Mouse (Mus musculus) left cerebral cortex, postnatal 4 days (tissue): Measurements from ENCODE around the gene Ifnlr1. TPM values are rescaled to one million over a fixed set of nuclear protein-coding genes. Genes with fewer than 3 reads are reported as not detected.
"Not testable (repeated sequence)": the region's sequence is repeated elsewhere in the genome, so short reads cannot be mapped to it uniquely, and the experiment has no call there.

ENCODE experiments used
- DNase-seq: peaks from one replicate; pipeline ENCODE4 v3.0.0-alpha.2; 2022
- intact Hi-C: fragments of 180-260 bp; cut with DNase I; formaldehyde crosslinking; loops from one replicate; pipeline ENCODE4 v1.15.1; 2025
- total RNA-seq, 2 experiments: library from RNA; stranded (reverse); gene quantifications; 2 replicates each; pipeline ENCODE4 v1.2.3; 2021

Gene Ifnlr1
- under 1 TPM; 0.28 to 0.32 TPM for total RNA-seq

DNA sequence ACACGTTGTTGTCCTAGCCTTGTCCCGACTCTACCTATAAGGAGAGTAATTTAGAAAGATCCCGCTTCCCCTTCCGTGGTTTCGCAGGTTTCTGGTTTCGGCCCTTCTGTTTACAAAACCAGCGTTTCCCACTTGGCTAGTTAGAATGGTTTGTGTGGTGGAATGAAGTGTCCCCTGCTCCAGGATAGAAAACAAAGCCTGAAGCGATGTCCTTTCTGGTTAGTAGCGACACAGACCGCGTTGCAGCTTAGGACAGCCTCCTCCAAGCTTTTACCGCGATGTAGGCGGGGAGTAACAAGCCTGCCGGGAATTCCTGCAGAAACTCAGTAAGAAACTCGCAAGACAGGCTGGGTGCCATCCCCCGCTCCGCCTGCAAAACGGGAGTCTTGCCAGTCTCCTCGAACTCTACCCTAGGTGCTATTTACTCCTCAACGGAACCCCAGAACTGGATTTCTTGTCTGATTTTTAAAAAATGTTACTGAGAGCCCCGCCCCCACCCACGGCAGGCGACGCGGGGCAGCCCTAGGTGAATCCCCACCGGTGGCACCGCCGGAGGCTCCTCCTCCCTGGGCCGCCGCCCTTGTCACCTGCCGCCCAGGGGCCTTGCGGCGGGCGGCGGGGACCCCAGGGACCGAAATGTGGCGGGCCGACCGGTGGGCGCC is at the start of gene Ifnlr1:
TSS of gene Ifnlr1 (plus strand) at position 382 of the 662 bp plus-strand sequence.
- intact Hi-C loops, result no loop called here
- no peak for DNase-seq

DNA sequence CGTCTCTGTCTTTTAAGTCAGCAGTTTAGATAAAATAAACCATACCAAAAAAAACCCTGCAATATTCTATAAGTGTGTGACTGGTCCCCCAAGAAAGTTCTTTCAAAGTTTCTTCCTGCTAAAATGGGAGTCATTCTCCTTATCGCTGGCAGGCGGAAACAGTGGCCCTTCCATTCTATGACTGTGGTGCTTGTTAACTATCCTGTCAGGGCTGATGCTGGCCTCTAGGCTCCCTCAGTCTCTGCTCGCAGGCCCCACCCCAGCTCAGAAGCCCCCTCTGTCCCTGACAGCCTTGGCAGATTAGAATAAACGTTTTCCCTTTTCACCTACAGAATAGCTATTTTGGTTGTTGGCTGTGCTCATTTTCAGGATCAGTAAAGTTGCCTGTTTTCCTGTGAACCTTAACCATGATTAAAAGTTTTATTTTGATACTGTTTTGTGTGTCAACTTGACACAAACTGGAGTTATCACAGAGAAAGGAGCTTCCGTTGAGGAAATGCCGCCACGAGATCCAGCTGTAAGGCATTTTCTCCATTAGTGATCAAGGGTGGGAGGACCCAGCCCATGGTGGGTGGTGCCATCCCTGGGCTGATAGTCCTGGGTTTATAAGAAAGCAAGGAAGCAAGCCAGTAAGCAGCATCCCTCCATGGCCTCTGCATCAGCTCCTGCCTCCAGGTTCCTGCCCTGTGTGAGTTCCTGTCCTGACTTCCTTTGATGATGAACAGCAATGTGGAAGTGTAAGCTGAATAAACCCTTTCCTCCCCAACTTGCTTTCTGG is 44.6 kb upstream of the Ifnlr1 start:
- intact Hi-C loops, DNase-seq: not testable (repeated sequence)

DNA sequence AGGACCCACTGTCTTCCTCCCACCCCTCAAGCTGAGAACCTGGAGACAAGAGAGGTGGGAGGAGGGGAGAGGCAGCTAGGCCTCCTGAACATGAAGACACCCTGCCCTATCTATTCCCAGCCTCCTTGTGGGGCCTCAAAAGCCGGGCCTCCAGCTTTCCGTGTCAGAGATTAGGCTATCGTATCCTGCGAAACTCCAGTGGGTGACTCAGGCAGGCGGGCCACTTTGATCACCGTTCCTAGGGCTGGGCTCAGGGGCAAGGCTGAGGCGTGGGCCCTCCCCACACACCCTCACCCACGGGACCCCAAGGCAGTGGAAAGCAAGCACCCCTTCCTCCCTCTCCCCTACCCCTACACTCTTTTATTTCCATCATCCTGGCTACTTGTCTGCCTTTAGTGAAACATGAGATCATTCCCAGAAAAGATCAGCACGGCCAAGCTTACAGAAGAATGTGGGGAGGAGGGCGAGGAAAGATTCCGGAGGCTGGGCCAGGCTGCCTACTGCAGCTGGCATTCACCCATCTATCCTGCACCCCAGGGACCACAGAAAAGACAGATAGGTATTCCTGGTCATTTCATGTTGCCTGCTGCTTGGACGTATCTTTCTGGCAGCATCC is 41.0 kb upstream of the Ifnlr1 start:
- intact Hi-C loops, result no loop called here
- DNase-seq, result no peak

DNA sequence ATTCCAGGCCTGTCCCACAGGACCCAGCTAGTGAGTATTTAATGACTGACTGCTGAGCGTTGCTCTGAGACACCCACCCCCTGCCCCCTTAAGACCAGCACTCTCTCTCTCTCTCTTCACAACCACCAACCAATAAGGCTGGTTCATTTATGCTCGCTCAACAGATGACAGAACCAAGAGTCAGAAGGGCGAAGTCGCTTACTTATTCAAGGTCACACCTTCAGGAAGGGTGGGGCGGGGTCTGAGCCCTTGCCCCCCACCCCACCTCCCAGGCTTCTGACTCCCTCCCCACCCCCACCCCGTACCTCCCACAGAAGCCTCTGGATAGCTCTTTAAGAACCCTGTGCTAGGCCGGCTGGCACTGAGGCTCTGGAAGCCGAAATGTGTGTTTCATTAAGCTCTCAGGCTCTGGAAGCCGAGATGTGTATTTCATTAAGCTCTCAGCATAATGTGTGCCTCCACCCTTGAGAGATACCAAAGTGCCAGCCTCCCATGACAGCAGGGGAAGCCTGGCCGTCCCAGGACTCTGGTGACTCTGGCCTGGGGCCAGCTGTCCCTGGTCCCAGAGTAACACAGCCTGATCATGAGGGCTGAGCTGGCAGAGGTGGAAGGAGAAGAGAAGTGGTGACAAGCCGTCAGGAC is 33.0 kb upstream of the Ifnlr1 start:
- peak; percentile 66 for DNase-seq
- intact Hi-C loops, result no loop called here

DNA sequence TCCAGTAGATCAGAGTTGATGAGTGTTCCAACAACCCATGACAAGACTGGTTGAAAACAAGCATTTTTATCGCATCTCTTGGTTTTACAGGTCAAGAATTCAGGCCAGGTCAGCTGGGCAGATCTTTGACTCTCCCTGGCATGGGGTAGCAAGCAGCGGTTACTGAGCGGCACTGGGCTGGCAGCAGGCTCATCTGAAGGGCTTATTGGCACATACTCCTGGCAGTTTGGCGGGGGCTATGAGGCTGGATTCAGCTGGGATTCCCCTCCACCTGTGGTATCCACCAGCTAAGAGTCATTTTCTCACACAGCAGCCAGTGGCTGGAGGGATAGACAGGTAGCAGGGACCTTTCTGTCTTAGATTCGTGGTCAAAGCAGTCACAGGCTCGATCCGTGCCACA is 32.1 kb upstream of the Ifnlr1 start:
- intact Hi-C loops, result no loop called here
- peak; percentile 22 for DNase-seq

DNA sequence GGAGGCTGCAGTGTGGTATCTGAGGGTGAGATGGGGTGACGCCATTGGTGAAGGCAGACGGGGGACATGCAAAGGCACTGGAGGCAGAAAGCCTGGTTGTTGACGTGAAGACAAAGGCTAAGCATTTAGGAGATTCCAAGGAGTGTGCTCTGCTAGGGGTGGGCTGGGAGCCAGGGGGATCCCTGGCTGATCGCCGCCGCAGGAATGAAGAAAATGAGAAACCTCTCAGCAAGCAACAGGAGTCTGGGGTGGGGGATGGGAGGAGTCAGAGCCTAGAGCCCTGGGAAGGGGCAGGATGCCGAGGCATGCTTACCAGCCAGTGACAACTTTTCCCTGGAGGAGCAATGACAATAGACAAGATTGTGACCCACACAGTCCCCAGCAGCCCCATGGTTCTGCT is 30.6 kb upstream of the Ifnlr1 start:
- peak; percentile 49 for DNase-seq

DNA sequence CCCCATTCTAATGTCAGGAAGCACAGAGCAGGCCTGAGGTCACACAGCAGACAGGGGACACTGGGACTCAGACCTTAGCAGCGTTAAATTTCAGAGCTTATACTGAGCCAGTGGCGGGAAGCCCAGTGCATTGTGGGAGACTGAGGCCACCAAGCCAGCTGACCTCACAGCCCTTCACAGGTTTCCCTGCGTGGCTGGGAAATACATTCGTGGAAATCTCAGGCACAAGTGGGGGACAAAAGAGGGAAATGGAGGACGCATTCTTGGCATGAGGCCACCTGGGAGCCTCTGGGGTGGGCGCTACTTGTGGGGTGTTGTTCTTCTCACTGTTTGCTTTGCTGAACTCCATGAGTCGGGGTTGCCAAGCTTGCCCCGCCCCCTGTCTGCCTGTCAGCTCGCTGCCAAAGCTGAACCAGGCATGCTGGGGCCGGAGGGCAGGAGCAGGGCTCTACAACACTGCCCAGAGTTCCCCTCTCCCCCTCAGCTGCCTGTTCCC is 29.9 kb upstream of the Ifnlr1 start:
- intact Hi-C loops, result no loop called here
- DNase-seq, result peak; percentile 69

More for the DNA sequence above, 30.6 kb upstream of the Ifnlr1 start:
- intact Hi-C loops, result no loop called here

DNA sequence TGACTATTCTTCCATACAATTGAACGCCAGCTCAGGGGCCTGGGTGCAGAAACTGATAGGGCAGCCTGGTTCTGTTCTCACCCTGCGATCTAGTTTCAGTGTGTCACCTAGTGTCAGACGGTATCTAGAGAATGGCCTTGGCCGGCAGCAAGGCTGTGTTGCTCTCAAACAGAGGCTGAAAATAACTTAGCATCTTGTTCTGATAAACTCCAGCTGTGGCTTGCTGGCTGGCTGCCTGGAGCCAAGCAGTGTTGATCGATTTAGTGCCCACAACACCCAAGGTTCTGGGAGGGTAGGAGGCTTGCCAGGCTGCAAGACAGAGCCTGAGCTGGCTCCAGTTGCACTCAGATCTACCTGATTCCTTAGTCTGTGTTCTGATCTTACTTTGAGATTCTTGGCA is 27.6 kb upstream of the Ifnlr1 start:
- no peak for DNase-seq
- intact Hi-C loops, result no loop called here

DNA sequence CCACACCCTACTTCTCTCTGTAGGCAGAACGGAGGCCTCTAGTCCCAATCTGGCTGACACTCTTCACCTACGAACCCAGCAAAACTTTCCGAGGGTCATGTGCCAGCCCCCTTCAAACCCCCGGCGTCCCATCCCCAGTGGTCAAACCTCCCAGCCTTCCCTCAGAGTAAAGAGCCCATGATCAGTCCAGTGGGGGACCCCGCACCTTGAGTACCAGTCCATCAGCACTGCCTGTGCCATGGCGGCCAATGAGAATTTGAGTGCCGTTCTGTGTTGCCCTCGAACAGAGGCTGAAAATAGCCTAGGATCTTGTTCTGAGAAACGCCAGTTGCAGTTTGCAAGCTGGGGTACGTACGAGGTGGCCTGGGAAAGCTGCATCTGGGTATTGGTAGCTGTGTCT is 27.2 kb upstream of the Ifnlr1 start:
- intact Hi-C loops, result no loop called here
- DNase-seq, result no peak

DNA sequence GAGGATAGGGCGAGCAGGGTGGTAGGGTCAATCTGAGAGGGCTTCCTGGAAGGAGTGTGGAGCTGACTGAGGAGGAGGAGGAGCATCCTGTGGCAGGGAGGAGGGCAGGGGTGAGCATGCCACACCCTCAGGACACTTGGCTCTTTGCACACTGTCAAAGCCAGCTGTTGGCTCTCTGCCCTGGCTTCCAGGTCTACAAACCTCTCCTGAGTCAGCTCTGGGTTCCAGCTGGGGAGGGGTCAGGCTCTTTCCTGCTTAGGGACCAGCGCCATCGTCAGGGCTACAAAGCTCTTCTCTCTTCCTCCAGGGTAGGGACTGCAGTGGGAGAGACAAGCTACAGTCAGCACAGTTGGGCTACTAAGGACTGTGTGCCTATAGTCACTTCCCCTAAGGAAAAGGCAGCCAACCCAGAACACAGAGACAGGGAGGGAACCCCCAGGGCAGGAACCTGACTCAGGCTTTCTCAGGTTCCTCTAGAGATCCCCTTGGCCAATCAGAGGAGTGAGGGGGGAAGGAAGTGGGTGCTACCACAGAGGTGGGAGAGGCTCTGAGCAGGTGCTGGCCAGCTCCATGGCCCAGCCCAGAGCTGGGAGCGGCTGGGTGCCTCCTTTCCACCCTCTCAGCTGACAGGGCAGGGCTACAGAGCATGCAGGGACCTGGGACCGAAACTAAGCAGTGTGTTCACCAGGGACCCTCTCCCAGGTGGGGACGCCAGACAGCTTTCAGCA is 24.8 kb upstream of the Ifnlr1 start:
- peak; percentile 24 for DNase-seq
- intact Hi-C loops, result loop anchor here (10.0 kb wide), 1 partner anchor 276 kb away; no protein-coding TSS in a partner anchor

DNA sequence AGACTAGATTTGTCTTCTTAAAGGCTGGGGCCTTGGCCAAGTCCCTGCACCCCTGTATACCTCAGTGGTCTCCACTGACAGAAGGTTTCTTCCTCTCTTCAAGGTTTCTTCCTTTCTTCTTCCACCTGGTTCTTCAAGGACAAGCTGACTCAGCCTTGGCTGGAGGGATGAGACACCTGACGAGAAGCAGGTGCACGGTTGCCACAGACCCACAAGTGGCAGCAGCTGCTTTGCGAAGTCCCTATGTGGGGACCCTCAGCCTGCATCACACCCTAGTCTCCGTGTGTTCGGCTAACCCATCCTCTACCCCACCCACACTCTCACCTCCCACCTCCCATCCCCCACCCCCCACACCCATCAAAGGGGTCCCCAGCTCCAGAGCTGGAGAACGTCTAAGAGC is 24.1 kb upstream of the Ifnlr1 start:
- DNase-seq, result no peak
- intact Hi-C loops, result loop anchor here (10.0 kb wide), 1 partner anchor 277 kb away; no protein-coding TSS in a partner anchor

DNA sequence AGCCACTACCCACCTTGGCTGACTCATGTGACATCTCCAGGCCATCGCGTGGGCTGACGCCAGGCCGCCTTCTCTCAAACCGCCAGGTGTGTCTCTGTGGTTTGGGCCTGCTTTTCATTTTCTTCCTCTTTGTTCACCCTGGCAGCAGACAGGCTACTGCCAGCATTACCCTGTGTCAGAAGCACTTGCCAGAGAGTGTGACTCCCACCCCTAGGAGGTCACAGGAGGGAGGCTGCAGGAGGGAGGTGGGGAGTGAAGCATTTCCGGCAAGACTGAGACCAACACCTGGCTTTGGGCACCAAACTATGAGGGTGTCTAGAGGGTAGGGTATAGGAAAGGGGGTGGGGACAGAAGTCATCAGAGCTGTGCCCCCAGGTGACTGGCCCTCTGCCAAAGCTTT is 21.4 kb upstream of the Ifnlr1 start:
- intact Hi-C loops, result loop anchor here (10.0 kb wide), 1 partner anchor 280 kb away; no protein-coding TSS in a partner anchor
- no peak for DNase-seq

DNA sequence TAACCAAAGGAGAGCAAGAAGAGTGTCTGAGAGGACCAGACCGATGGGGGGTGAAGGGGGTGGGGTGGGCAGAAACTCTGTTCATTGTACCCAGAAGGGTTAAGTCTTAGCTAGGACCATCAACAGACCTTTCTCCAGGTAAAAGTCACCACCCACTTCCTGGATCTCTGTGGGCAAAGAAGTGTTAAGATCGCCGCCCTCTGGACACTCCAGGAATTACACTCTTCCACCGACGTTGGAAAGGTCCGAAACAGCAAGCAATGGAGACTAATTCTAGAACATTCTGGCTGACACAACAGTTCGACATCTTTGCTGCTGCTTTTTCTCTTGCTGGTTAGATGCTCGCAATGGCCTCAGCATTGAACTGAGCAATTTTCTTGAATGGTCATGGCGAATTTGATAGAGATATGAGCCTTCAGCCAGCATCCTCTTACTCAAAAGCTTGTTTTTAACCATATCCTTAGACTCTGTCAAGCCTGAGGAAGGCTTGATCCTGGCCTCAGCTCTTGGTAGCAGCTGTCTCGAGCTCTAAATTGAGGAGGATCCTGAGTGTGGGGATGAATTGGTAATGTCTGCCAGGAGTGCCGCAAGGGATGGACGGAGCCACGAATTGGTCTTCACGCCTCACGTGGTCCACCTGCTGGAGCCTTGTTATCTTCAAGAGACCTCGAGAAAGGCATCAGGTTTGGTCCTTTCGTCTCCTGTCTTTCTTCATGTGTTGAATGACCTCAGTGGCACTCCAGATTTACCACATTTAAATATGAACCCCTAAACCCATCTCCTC is 19.7 kb upstream of the Ifnlr1 start:
- intact Hi-C loops, result loop anchor here (10.0 kb wide), 1 partner anchor 282 kb away; no protein-coding TSS in a partner anchor
- peak; percentile 34 for DNase-seq

DNA sequence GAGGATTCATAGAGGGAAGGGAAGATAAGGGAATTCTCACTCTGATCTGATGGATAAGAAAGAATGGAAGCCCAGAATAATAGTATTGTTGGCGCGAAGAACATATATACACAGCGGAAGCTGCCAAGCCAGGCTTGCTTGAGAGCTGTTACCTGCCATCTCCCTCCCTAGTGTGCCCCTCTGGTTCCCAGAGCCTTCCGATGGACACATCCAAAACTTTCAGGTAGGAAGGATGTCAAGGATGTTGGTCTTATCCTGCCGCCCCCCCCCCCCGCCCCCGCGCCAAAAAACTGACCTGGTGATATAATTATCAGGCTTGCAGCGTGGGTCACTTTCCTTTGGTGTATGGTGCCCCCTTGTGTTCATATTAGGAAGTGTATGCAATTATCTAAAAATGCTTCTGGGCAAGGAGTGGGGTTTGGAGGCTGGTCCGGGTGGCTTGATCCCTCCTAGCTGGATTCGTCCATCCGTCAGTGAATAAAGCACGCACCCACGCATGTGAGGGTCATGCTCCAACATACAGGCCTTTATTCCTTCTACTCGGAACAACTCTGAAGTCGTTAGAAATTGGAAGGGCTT is 18.7 kb upstream of the Ifnlr1 start:
- intact Hi-C loops, result loop anchor here (10.0 kb wide), 1 partner anchor 283 kb away; no protein-coding TSS in a partner anchor
- no peak for DNase-seq

DNA sequence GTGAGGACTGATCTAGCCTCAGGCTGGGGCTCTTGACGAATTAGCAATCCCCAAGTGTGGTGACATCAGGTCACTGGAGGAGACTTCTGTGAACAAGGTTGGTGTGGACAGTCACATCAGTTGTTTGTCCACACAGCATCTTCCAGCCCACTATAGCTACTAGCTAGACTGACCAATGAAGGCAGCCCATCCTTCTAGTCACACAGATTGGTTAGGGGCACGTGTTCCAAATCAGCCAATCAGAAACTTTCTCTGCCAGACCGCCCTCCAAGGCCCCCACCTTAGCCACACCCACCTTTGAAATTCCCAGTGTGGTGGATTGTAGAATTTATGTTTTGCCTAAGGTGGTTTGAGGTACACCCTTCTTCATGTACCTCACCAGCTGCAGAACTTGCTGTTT is 12.6 kb upstream of the Ifnlr1 start:
- intact Hi-C loops, result no loop called here
- no peak for DNase-seq

DNA sequence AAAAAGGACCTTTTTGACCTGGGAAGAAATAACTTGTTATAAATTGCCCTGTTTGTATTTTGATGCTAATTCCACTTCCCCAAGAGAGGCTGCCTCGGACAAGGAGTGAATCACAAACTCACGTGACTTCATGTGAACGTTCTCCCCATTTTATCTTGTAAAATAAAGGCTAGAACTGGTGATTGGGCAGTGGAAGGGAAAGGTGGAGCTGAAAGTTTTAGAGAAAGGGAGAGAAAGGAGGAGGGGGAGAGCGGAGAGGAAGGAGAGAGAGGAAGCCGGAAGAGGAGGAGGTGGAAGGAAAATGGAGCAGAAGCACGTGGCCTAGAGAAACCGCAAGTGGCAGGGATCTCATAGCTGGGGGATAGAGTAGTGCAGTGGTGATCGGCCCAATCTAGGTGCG is 11.1 kb upstream of the Ifnlr1 start:
- no peak for DNase-seq

DNA sequence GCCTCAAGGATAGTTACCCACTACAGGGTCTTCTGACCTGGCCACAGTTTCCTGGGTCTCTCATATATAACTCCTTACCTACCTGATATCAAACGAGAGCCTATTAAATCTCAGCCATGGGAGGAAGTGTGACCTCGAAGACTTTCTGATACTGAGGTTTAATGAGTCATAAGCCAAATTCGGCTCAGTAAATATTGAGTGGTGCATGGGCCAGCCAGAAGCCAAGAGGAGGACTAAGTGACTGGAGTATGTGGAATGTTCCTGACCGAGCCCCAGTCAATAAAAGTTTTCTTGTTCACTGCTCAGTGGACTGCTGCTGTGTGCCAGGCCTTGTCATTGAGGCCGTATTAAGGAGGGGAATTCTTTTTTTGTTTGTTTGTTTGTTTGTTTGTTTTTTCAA is 9.6 kb upstream of the Ifnlr1 start:
- DNase-seq, result no peak
- intact Hi-C loops, result no loop called here

More for the DNA sequence above, 11.1 kb upstream of the Ifnlr1 start:
- intact Hi-C loops, result no loop called here

DNA sequence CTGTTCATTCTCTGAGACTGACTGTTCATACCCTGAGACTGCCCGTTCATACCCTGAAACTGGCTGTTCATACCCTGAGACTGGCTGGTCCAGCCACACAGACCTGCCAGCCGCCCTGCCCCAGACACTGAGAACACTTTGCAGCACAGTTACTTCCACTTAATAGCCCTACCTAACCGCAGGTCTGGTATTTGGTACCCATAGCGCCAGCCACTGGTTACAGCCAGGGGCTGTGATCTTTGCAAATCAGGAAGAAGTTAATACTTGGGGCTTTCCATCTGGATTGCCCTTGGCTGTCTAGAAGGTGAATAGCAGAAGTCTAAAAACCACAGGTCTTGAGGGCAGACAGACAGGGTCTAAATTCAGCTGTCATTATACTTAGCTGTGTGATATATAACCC is 6.8 kb upstream of the Ifnlr1 start:
- DNase-seq, result no peak
- intact Hi-C loops, result no loop called here

DNA sequence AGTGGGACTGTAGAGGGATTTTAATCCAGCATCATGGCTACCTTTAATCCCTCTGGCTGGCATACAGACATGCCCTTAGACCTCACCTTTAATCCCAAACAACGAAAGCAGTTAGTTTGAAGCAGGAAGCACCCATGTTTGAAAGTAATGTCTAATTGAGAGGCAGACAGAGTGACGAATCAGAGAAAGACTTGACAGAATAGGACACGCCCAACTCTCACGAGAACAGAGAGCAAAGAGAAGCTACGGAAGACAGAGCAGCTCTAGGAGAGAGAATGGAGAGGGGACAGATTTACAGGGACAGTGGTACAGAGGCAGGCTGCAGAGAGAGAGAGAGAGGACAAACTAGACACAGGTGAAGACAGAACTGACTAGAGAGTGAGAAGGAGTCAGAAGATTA is 4.3 kb upstream of the Ifnlr1 start:
- intact Hi-C loops, result no loop called here

More for the DNA sequence above, 4.3 kb upstream of the Ifnlr1 start:
- no peak for DNase-seq
